Mouse (Mus musculus) liver, embryonic 15.5 days (tissue): ENCODE measurements around the gene Gm11168. TPM values are rescaled to one million over a fixed set of nuclear protein-coding genes. Genes with fewer than 3 reads are reported as not detected.
"Not testable (repeated sequence)": the region's sequence is repeated elsewhere in the genome, so short reads cannot be mapped to it uniquely, and the experiment has no call there.

ENCODE experiments used
- ATAC-seq: fragments of 200-750 bp; cut with Nextera tagmentation; 2 replicates; pipeline ENCODE4 v1.8.0; 2017; ENCODE audit warnings: moderate number of reproducible peaks, mild to moderate bottlenecking, moderate library complexity; ENCODE audit not compliant: insufficient read depth
- H3K27ac ChIP-seq: fragments of 300-500 bp; sonication (generic); replicated peaks from 2 replicates; pipeline ENCODE4 v1.5.1; 2015; ENCODE audit warnings: mild to moderate bottlenecking, inconsistent platforms
- H3K27me3 ChIP-seq: fragments of 300-500 bp; sonication (generic); 2 replicates; pipeline ENCODE4 v1.6.1; 2015; ENCODE audit warnings: mild to moderate bottlenecking, inconsistent platforms
- H3K36me3 ChIP-seq: fragments of 300-500 bp; sonication (generic); replicated peaks from 2 replicates; pipeline ENCODE4 v1.6.1; 2015; ENCODE audit warnings: moderate library complexity, mild to moderate bottlenecking, inconsistent platforms
- H3K4me1 ChIP-seq: fragments of 300-500 bp; sonication (generic); replicated peaks from 2 replicates; pipeline ENCODE4 v1.6.1; 2015; ENCODE audit warnings: inconsistent platforms
- H3K4me2 ChIP-seq: fragments of 300-500 bp; sonication (generic); 2 replicates; pipeline ENCODE4 v1.6.1; 2015; ENCODE audit warnings: moderate library complexity, mild to moderate bottlenecking, inconsistent platforms
- H3K4me3 ChIP-seq: fragments of 300-500 bp; sonication (generic); replicated peaks from 2 replicates; pipeline ENCODE4 v1.5.1; 2015; ENCODE audit warnings: mild to moderate bottlenecking, inconsistent platforms
- H3K9ac ChIP-seq: fragments of 300-500 bp; sonication (generic); 2 replicates; pipeline ENCODE4 v1.6.1; 2015; ENCODE audit warnings: moderate library complexity, mild to moderate bottlenecking, inconsistent platforms
- H3K9me3 ChIP-seq: fragments of 300-500 bp; sonication (generic); replicated peaks from 2 replicates; pipeline ENCODE4 v1.6.1; 2016; ENCODE audit warnings: inconsistent platforms
- whole genome bisulfite sequencing: fragments of 180-500 bp; shearing (Covaris S2); methylation state at CpG from one replicate; pipeline ENCODE4 v1.1.7; 2015; ENCODE audit warnings: mixed read lengths; ENCODE audit not compliant: insufficient replicate concordance; 5-methylcytosine and 5-hydroxymethylcytosine counted together
- polyA plus RNA-seq: library from polyadenylated mRNA; unstranded; fragments of >200 nt; fragmentation: Nextera tagmentation; extraction: Ambion mirVana; gene quantifications from 2 replicates; pipeline ENCODE4 v1.2.1, GENCODE M21; 2015

The Gm11168 gene
- polyA plus RNA-seq, 1 experiment from 2014 or later: not detected

DNA sequence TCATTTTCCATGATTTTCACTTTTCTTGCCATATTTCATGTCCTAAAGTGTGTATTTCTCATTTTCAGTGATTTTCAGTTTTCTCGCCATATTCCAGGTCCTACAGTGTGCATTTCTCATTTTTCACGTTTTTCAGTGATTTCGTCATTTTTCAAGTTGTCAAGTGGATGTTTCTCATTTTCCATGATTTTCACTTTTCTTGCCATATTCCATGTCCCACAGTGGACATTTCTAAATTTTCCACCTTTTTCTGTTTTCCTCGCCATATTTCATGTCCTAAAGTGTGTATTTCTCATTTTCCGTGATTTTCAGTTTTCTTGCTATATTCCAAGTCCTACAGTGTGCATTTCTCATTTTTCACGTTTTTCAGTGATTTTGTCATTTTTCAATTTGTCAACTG, 12.8 kb downstream of the Gm11168 start:
- H3K27ac ChIP-seq, H3K4me2 ChIP-seq, H3K27me3 ChIP-seq, H3K36me3 ChIP-seq, H3K9me3 ChIP-seq, H3K4me1 ChIP-seq, H3K9ac ChIP-seq, H3K4me3 ChIP-seq, ATAC-seq: not testable (repeated sequence)
- 66% methylated on average over 6 of the region's 6 CpGs for WGBS

DNA sequence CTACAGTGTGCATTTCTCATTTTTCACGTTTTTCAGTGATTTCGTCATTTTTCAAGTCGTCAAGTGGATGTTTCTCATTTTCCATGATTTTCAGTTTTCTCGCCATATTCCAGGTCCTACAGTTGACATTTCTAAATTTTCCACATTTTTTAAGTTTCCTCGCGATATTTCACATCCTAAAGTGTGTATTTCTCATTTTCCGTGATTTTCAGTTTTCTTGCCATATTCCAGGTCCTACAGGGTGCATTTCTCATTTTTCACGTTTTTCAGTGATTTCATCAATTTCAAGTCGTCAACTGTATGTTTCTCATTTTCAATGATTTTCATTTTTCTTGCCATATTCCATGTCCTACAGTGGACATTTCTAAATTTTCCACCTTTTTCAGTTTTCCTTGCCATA, 14.0 kb downstream of the Gm11168 start, which contains the start of gene Gm10719:
Gene Gm10719 (plus strand): TSS at position 301 of the 400 bp plus-strand sequence.
- H3K4me1 ChIP-seq, H3K4me2 ChIP-seq, H3K27me3 ChIP-seq, ATAC-seq, H3K9me3 ChIP-seq, H3K27ac ChIP-seq, H3K4me3 ChIP-seq, H3K9ac ChIP-seq, H3K36me3 ChIP-seq: not testable (repeated sequence)
- 43% methylated on average over 1 of the region's 9 CpGs for WGBS

DNA sequence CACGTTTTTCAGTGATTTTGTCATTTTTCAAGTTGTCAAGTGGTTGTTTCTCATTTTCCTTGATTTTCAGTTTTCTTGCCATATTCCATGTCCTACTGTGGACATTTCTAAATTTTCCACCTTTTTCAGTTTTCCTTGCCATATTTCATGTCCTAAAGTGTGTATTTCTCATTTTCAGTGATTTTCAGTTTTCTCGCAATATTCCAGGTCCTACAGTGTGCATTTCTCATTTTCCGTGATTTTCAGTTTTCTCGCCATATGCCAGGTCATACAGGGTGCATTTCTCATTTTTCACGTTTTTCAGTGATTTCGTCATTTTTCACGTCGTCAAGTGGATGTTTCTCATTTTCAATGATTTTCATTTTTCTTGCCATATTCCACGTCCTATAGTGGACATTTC, 15.8 kb downstream of the Gm11168 start:
- ATAC-seq: not testable (repeated sequence)
- 52% methylated on average over 9 of the region's 9 CpGs for WGBS

DNA sequence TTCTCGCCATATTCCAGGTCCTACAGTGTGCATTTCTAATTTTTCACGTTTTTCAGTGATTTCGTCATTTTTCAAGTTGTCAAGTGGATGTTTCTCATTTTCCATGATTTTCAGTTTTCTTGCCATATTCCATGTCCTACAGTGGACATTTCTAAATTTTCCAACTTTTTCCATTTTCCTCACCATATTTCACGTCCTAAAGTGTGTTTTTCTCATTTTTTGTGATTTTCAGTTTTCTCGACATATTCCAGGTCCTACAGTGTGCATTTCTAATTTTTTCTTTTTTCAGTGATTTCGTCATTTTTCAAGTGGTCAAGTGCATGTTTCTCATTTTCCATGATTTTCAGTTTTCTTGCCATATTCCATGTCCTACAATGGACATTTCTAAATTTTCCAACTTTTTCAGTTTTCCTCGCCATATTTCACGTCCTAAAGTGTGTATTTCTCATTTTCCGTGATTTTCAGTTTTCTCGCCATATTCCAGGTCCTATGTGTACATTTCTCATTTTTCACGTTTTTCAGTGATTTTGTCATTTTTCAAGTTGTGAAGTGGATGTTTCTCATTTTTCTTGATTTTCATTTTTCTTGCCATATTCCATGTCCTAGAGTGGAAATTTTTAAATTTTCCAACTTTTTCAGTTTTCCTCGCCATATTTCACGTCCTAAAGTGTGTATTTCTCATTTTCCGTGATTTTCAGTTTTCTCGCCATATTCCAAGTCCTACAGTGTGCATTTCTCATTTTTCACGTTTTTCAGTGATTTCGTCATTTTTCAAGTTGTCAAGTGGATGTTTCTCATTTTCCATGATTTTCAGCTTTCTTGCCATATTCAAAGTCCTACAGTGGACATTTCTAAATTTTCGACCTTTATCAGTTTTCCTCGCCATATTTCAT, 16.9 kb downstream of the Gm11168 start:
- peak; percentile 48; the same call in 1 of the 2 replicates for ATAC-seq

More for the DNA sequence above, 15.8 kb downstream of the Gm11168 start:
- not testable (repeated sequence) for H3K27ac ChIP-seq, H3K36me3 ChIP-seq, H3K4me2 ChIP-seq, H3K9me3 ChIP-seq, H3K4me3 ChIP-seq, H3K4me1 ChIP-seq, H3K9ac ChIP-seq, H3K27me3 ChIP-seq

DNA sequence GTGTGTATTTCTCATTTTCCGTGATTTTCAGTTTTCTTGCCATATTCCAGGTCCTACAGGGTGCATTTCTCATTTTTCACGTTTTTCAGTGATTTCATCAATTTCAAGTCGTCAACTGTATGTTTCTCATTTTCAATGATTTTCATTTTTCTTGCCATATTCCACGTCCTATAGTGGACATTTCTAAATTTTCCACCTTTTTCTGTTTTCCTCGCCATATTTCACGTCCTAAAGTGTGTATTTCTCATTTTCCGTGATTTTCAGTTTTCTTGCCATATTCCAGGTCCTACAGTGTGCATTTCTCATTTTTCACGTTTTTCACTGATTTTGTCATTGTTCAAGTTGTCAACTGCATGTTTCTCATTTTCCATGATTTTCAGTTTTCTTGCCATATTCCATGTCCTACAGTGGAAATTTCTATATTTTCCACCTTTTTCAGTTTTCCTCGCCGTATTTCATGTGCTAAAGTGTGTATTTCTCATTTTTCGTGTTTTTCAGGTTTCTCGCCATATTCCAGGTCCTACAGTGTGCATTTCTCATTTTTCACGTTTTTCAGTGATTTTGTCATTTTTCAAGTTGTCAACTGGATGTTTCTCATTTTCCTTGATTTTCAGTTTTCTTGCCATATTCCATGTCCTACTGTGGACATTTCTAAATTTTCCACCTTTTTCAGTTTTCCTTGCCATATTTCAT, 19.3 kb downstream of the Gm11168 start:
- not testable (repeated sequence) for H3K27ac ChIP-seq, ATAC-seq, H3K36me3 ChIP-seq, H3K4me1 ChIP-seq, H3K9me3 ChIP-seq, H3K4me3 ChIP-seq, H3K4me2 ChIP-seq, H3K27me3 ChIP-seq, H3K9ac ChIP-seq
- 61% methylated on average over 11 of the region's 13 CpGs for WGBS

More for the DNA sequence above, 16.9 kb downstream of the Gm11168 start:
- H3K4me2 ChIP-seq, H3K9ac ChIP-seq, H3K4me3 ChIP-seq, H3K27ac ChIP-seq, H3K9me3 ChIP-seq, H3K27me3 ChIP-seq, H3K36me3 ChIP-seq, H3K4me1 ChIP-seq: not testable (repeated sequence)
- 64% methylated on average over 17 of the region's 19 CpGs for WGBS

DNA sequence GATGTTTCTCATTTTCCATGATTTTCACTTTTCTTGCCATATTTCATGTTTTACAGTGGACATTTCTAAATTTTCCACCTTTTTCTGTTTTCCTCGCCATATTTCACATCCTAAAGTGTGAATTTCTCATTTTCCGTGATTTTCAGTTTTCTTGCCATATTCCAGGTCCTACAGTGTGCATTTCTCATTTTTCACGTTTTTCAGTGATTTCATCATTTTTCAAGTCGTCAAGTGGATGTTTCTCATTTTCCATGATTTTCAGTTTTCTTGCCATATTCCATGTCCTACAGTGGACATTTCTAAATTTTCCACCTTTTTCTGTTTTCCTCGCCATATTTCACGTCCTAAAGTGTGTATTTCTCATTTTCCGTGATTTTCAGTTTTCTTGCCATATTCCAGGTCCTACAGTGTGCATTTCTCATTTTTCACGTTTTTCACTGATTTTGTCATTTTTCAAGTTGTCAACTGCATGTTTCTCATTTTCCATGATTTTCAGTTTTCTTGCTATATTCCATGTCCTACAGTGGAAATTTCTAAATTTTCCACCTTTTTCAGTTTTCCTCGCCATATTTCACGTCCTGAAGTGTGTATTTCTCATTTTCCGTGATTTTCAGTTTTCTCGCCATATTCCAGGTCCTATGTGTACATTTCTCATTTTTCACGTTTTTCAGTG, 20.3 kb downstream of the Gm11168 start, which contains the start of gene Gm10718:
Gene Gm10718 (plus strand): TSS at position 236 of the 673 bp plus-strand sequence.
- H3K4me1 ChIP-seq, H3K4me2 ChIP-seq, H3K27ac ChIP-seq, H3K9ac ChIP-seq, ATAC-seq, H3K4me3 ChIP-seq, H3K9me3 ChIP-seq, H3K27me3 ChIP-seq, H3K36me3 ChIP-seq: not testable (repeated sequence)
- WGBS: 57% methylated on average over 12 of the region's 13 CpGs

DNA sequence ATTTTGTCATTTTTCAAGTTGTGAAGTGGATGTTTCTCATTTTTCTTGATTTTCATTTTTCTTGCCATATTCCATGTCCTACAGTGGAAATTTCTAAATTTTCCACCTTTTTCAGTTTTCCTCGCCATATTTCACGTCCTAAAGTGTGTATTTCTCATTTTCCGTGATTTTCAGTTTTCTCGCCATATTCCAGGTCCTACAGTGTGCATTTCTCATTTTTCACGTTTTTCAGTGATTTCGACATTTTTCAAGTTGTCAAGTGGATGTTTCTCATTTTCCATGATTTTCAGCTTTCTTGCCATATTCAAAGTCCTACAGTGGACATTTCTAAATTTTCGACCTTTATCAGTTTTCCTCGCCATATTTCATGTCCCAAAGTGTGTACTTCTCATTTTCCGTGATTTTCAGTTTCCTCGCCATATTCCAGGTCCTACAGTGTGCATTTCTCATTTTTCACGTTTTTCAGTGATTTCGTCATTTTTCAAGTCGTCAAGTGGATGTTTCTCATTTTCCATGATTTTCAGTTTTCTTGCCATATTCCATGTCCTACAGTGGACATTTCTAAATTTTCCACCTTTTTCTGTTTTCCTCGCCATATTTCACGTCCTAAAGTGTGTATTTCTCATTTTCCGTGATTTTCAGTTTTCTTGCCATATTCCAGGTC, 21.0 kb downstream of the Gm11168 start:
- H3K4me3 ChIP-seq, H3K36me3 ChIP-seq, H3K9me3 ChIP-seq, ATAC-seq, H3K4me2 ChIP-seq, H3K9ac ChIP-seq, H3K27ac ChIP-seq, H3K27me3 ChIP-seq, H3K4me1 ChIP-seq: not testable (repeated sequence)
- 62% methylated on average over 16 of the region's 16 CpGs for WGBS

DNA sequence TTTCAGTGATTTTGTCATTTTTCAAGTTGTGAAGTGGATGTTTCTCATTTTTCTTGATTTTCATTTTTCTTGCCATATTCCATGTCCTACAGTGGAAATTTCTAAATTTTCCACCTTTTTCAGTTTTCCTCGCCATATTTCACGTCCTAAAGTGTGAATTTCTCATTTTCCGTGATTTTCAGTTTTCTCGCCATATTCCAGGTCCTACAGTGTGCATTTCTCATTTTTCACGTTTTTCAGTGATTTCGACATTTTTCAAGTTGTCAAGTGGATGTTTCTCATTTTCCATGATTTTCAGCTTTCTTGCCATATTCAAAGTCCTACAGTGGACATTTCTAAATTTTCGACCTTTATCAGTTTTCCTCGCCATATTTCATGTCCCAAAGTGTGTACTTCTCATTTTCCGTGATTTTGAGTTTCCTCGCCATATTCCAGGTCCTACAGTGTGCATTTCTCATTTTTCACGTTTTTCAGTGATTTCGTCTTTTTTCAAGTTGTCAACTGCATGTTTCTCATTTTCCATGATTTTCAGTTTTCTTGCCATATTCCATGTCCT, 21.8 kb downstream of the Gm11168 start, which contains the start of gene Gm10717:
Gene Gm10717 (plus strand): TSS at position 506 of the 556 bp plus-strand sequence.
- not testable (repeated sequence) for H3K9ac ChIP-seq, ATAC-seq, H3K4me2 ChIP-seq, H3K9me3 ChIP-seq, H3K4me1 ChIP-seq, H3K4me3 ChIP-seq, H3K27ac ChIP-seq, H3K27me3 ChIP-seq, H3K36me3 ChIP-seq
- 61% methylated on average over 12 of the region's 12 CpGs for WGBS

DNA sequence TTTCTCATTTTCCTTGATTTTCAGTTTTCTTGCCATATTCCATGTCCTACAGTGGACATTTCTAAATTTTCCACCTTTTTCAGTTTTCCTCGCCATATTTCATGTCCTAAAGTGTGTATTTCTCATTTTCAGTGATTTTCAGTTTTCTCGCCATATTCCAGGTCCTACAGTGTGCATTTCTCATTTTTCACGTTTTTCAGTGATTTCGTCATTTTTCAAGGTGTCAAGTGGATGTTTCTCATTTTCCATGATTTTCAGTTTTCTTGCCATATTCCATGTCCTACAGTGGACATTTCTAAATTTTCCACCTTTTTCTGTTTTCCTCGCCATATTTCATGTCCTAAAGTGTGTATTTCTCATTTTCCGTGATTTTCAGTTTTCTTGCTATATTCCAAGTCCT, 22.5 kb downstream of the Gm11168 start:
- not testable (repeated sequence) for H3K36me3 ChIP-seq, H3K27ac ChIP-seq, ATAC-seq, H3K4me3 ChIP-seq, H3K4me1 ChIP-seq, H3K9ac ChIP-seq, H3K4me2 ChIP-seq, H3K9me3 ChIP-seq, H3K27me3 ChIP-seq
- 55% methylated on average over 6 of the region's 6 CpGs for WGBS

DNA sequence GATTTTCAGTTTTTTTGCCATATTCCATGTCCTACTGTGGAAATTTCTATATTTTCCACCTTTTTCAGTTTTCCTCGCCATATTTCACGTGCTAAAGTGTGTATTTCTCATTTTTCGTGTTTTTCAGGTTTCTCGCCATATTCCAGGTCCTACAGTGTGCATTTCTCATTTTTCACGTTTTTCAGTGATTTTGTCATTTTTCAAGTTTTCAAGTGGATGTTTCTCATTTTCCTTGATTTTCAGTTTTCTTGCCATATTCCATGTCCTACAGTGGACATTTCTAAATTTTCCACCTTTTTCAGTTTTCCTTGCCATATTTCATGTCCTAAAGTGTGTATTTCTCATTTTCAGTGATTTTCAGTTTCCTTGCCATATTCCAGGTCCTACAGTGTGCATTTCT, 23.0 kb downstream of the Gm11168 start:
- not testable (repeated sequence) for H3K9ac ChIP-seq, H3K4me3 ChIP-seq, H3K27me3 ChIP-seq, H3K9me3 ChIP-seq, H3K27ac ChIP-seq, H3K4me1 ChIP-seq, H3K36me3 ChIP-seq, ATAC-seq, H3K4me2 ChIP-seq
- 58% methylated on average over 5 of the region's 5 CpGs for WGBS
